Mouse (Mus musculus): ENCODE data around the gene Zfand3. TPM values are rescaled to one million over a fixed set of nuclear protein-coding genes. Genes with fewer than 3 reads are reported as not detected.

Gene Zfand3
- polyA plus RNA-seq, 1 experiment from 2014 or later, result 49.9 TPM

- Histone ChIP-seq H3K4me2 (ENCODE audit: low read length) (no peak overlapping the region), H3K27ac (replicated peaks; ENCODE audit: low read depth, low read length) (no peak overlapping the region), H3K36me3 (ENCODE audit: control insufficient read depth, insufficient read depth, low read length) (no peaks in the 10 kb centered on the region), H3K4me1 (ENCODE audit: control insufficient read depth, insufficient read depth, low read length) (peaks cover 9% of the 10 kb centered on the region; the same call in 1 of the 2 replicates), H3K27me3 (ENCODE audit: control insufficient read depth, insufficient read depth, low read length) (no peaks in the 10 kb centered on the region), H3K9ac (replicated peaks; ENCODE audit: low read length) (no peak overlapping the region), H3K9me3 (ENCODE audit: control insufficient read depth, low read length) (no peaks in the 10 kb centered on the region), H3K4me3 (replicated peaks; ENCODE audit: low read depth, low read length) (no peak overlapping the region)
- WGBS, result 87% methylated on average over 4 of the region's 4 CpGs
- DNase-seq, result no peak
- ATAC-seq (ENCODE audit: low FRiP score, low TSS enrichment), result no peak
Observed at GRCm38 (mm10) chr17:30112080-30112479, 107.5 kb downstream of the Zfand3 start.

- peaks cover 10% of the 10 kb centered on the region; the same call in 1 of the 2 replicates for H3K4me1 ChIP-seq (ENCODE audit: control insufficient read depth, insufficient read depth, low read length)
- H3K9ac ChIP-seq (replicated peaks; ENCODE audit: low read length), result no peak overlapping the region
- ATAC-seq (ENCODE audit: low FRiP score, low TSS enrichment) (no peak), DNase-seq (no peak)
- H3K36me3 ChIP-seq (ENCODE audit: control insufficient read depth, insufficient read depth, low read length), result no peaks in the 10 kb centered on the region
- 79% methylated on average over 7 of the region's 7 CpGs for WGBS
- no peak overlapping the region for H3K4me3 ChIP-seq (replicated peaks; ENCODE audit: low read depth, low read length)
- no peak overlapping the region for H3K27ac ChIP-seq (replicated peaks; ENCODE audit: low read depth, low read length)
- no peak overlapping the region for H3K4me2 ChIP-seq (ENCODE audit: low read length)
- no peaks in the 10 kb centered on the region for H3K9me3 ChIP-seq (ENCODE audit: control insufficient read depth, low read length)
- no peaks in the 10 kb centered on the region for H3K27me3 ChIP-seq (ENCODE audit: control insufficient read depth, insufficient read depth, low read length)
Observed at GRCm38 (mm10) chr17:30112555-30113305, 108.2 kb downstream of the Zfand3 start.

- H3K4me3 ChIP-seq (replicated peaks; ENCODE audit: low read depth, low read length), result no peak overlapping the region
- ATAC-seq (ENCODE audit: low FRiP score, low TSS enrichment), result no peak
- H3K36me3 ChIP-seq (ENCODE audit: control insufficient read depth, insufficient read depth, low read length), result no peaks in the 10 kb centered on the region
- WGBS, result 81% methylated on average over 3 of the region's 3 CpGs
- H3K9me3 ChIP-seq (ENCODE audit: control insufficient read depth, low read length), result no peaks in the 10 kb centered on the region
- DNase-seq, result peak; percentile 46
- H3K27ac ChIP-seq (replicated peaks; ENCODE audit: low read depth, low read length), result no peak overlapping the region
- H3K9ac ChIP-seq (replicated peaks; ENCODE audit: low read length), result no peak overlapping the region
- H3K4me1 ChIP-seq (ENCODE audit: control insufficient read depth, insufficient read depth, low read length), result peaks cover 12% of the 10 kb centered on the region; the same call in 1 of the 2 replicates
- H3K4me2 ChIP-seq (ENCODE audit: low read length), result no peak overlapping the region
- H3K27me3 ChIP-seq (ENCODE audit: control insufficient read depth, insufficient read depth, low read length), result no peaks in the 10 kb centered on the region
Observed at GRCm38 (mm10) chr17:30114761-30115160, 110.2 kb downstream of the Zfand3 start.

GRCm38 (mm10) chr17:30116226-30116625, 111.7 kb downstream of the Zfand3 start:
- Histone ChIP-seq H3K9ac (replicated peaks; ENCODE audit: low read length) (no peak overlapping the region), H3K4me1 (ENCODE audit: control insufficient read depth, insufficient read depth, low read length) (peaks cover 4% of the 10 kb centered on the region; the same call in 1 of the 2 replicates), H3K4me3 (replicated peaks; ENCODE audit: low read depth, low read length) (no peak overlapping the region), H3K36me3 (ENCODE audit: control insufficient read depth, insufficient read depth, low read length) (no peaks in the 10 kb centered on the region), H3K9me3 (ENCODE audit: control insufficient read depth, low read length) (no peaks in the 10 kb centered on the region), H3K27me3 (ENCODE audit: control insufficient read depth, insufficient read depth, low read length) (no peaks in the 10 kb centered on the region), H3K27ac (replicated peaks; ENCODE audit: low read depth, low read length) (peak overlapping the region; percentile 1; the same call in 1 of the 2 replicates), H3K4me2 (ENCODE audit: low read length) (no peak overlapping the region)
- WGBS, result 74% methylated on average over 5 of the region's 5 CpGs
- DNase-seq, result no peak
- no peak for ATAC-seq (ENCODE audit: low FRiP score, low TSS enrichment)

GRCm38 (mm10) chr17:30118036-30118435, 113.5 kb downstream of the Zfand3 start:
- 0 out of 2 replicates have a peak, but pooled peaks cover 4% of the 10 kb centered on the region for H3K4me1 ChIP-seq (ENCODE audit: control insufficient read depth, insufficient read depth, low read length)
- no peak overlapping the region for H3K9ac ChIP-seq (replicated peaks; ENCODE audit: low read length)
- H3K36me3 ChIP-seq (ENCODE audit: control insufficient read depth, insufficient read depth, low read length), result no peaks in the 10 kb centered on the region
- no peak overlapping the region for H3K4me3 ChIP-seq (replicated peaks; ENCODE audit: low read depth, low read length)
- no peaks in the 10 kb centered on the region for H3K27me3 ChIP-seq (ENCODE audit: control insufficient read depth, insufficient read depth, low read length)
- ATAC-seq (ENCODE audit: low FRiP score, low TSS enrichment) (no peak), DNase-seq (no peak)
- WGBS, result 67% methylated on average over 5 of the region's 5 CpGs
- H3K4me2 ChIP-seq (ENCODE audit: low read length), result no peak overlapping the region
- H3K9me3 ChIP-seq (ENCODE audit: control insufficient read depth, low read length), result no peaks in the 10 kb centered on the region
- H3K27ac ChIP-seq (replicated peaks; ENCODE audit: low read depth, low read length), result no peak overlapping the region

- Histone ChIP-seq H3K4me1 (ENCODE audit: control insufficient read depth, insufficient read depth, low read length) (0 out of 2 replicates have a peak, but pooled peaks cover 4% of the 10 kb centered on the region), H3K27me3 (ENCODE audit: control insufficient read depth, insufficient read depth, low read length) (no peaks in the 10 kb centered on the region), H3K9me3 (ENCODE audit: control insufficient read depth, low read length) (no peaks in the 10 kb centered on the region), H3K4me3 (replicated peaks; ENCODE audit: low read depth, low read length) (no peak overlapping the region), H3K9ac (replicated peaks; ENCODE audit: low read length) (no peak overlapping the region), H3K4me2 (ENCODE audit: low read length) (no peak overlapping the region), H3K36me3 (ENCODE audit: control insufficient read depth, insufficient read depth, low read length) (no peaks in the 10 kb centered on the region), H3K27ac (replicated peaks; ENCODE audit: low read depth, low read length) (no peak overlapping the region)
- DNase-seq (no peak), ATAC-seq (ENCODE audit: low FRiP score, low TSS enrichment) (no peak)
- 92% methylated on average over 3 of the region's 3 CpGs for WGBS
Observed at GRCm38 (mm10) chr17:30122278-30122677, 117.7 kb downstream of the Zfand3 start.

- no peaks in the 10 kb centered on the region for H3K27me3 ChIP-seq (ENCODE audit: control insufficient read depth, insufficient read depth, low read length)
- WGBS, result 65% methylated on average over 6 of the region's 6 CpGs
- H3K36me3 ChIP-seq (ENCODE audit: control insufficient read depth, insufficient read depth, low read length), result no peaks in the 10 kb centered on the region
- no peak overlapping the region for H3K4me2 ChIP-seq (ENCODE audit: low read length)
- no peaks in the 10 kb centered on the region for H3K9me3 ChIP-seq (ENCODE audit: control insufficient read depth, low read length)
- no peak overlapping the region for H3K27ac ChIP-seq (replicated peaks; ENCODE audit: low read depth, low read length)
- no peak overlapping the region for H3K4me3 ChIP-seq (replicated peaks; ENCODE audit: low read depth, low read length)
- ATAC-seq (ENCODE audit: low FRiP score, low TSS enrichment) (no peak), DNase-seq (no peak)
- no peak overlapping the region for H3K9ac ChIP-seq (replicated peaks; ENCODE audit: low read length)
- 0 out of 2 replicates have a peak, but pooled peaks cover 10% of the 10 kb centered on the region for H3K4me1 ChIP-seq (ENCODE audit: control insufficient read depth, insufficient read depth, low read length)
Observed at GRCm38 (mm10) chr17:30128456-30128855, 123.9 kb downstream of the Zfand3 start.

- Histone ChIP-seq H3K4me3 (replicated peaks; ENCODE audit: low read depth, low read length) (no peak overlapping the region), H3K4me2 (ENCODE audit: low read length) (no peak overlapping the region), H3K4me1 (ENCODE audit: control insufficient read depth, insufficient read depth, low read length) (0 out of 2 replicates have a peak, but pooled peaks cover 10% of the 10 kb centered on the region), H3K27ac (replicated peaks; ENCODE audit: low read depth, low read length) (no peak overlapping the region), H3K9me3 (ENCODE audit: control insufficient read depth, low read length) (no peaks in the 10 kb centered on the region), H3K27me3 (ENCODE audit: control insufficient read depth, insufficient read depth, low read length) (no peaks in the 10 kb centered on the region), H3K36me3 (ENCODE audit: control insufficient read depth, insufficient read depth, low read length) (no peaks in the 10 kb centered on the region), H3K9ac (replicated peaks; ENCODE audit: low read length) (no peak overlapping the region)
- ATAC-seq (ENCODE audit: low FRiP score, low TSS enrichment) (no peak), DNase-seq (no peak)
- WGBS, result 64% methylated on average over 7 of the region's 7 CpGs
Observed at GRCm38 (mm10) chr17:30129220-30129619, 124.7 kb downstream of the Zfand3 start.

- no peak overlapping the region for H3K27ac ChIP-seq (replicated peaks; ENCODE audit: low read depth, low read length)
- H3K9me3 ChIP-seq (ENCODE audit: control insufficient read depth, low read length), result no peaks in the 10 kb centered on the region
- no peak overlapping the region for H3K4me2 ChIP-seq (ENCODE audit: low read length)
- WGBS, result 78% methylated on average over 4 of the region's 4 CpGs
- no peak overlapping the region for H3K4me3 ChIP-seq (replicated peaks; ENCODE audit: low read depth, low read length)
- DNase-seq (no peak), ATAC-seq (ENCODE audit: low FRiP score, low TSS enrichment) (no peak)
- no peak overlapping the region for H3K9ac ChIP-seq (replicated peaks; ENCODE audit: low read length)
- H3K27me3 ChIP-seq (ENCODE audit: control insufficient read depth, insufficient read depth, low read length), result no peaks in the 10 kb centered on the region
- no peaks in the 10 kb centered on the region for H3K36me3 ChIP-seq (ENCODE audit: control insufficient read depth, insufficient read depth, low read length)
- peaks cover 15% of the 10 kb centered on the region; the same call in 1 of the 2 replicates for H3K4me1 ChIP-seq (ENCODE audit: control insufficient read depth, insufficient read depth, low read length)
Observed at GRCm38 (mm10) chr17:30130326-30130725, 125.8 kb downstream of the Zfand3 start.

All from midbrain, embryonic 14.5 days (tissue).